Mouse (Mus musculus): ENCODE results near the gene Atp11a. TPM values are rescaled to one million over a fixed set of nuclear protein-coding genes. Genes with fewer than 3 reads are reported as not detected.

The Atp11a gene
- polyA plus RNA-seq, 1 experiment from 2014 or later: 23.3 TPM

GRCm38 (mm10) chr8:12873357-12874046 lies 116.7 kb downstream of the Atp11a start, which contains the start of gene Mcf2l:
TSS of gene Mcf2l (plus strand) at chr8:12873806.
- no peaks in the 10 kb centered on the region for H3K36me3 ChIP-seq (ENCODE audit: control insufficient read depth, insufficient read depth)
- H3K4me1 ChIP-seq (replicated peaks; ENCODE audit: control insufficient read depth, insufficient read depth, low read length): no peaks in the 10 kb centered on the region
- WGBS: 1% methylated on average over 30 of the region's 30 CpGs
- peak within 1 kb of the TSS; percentile 46 for H3K4me3 ChIP-seq (ENCODE audit: low read depth, low read length)
- no peak within 1 kb of the TSS for H3K27ac ChIP-seq (ENCODE audit: low read depth, low read length)
- H3K4me2 ChIP-seq (replicated peaks; ENCODE audit: low read depth): peak within 1 kb of the TSS; percentile 78
- TF ChIP-seq CTCF (IDR thresholded peaks at IDR 0.05; ENCODE audit: low read depth): no peak
- 0 out of 2 replicates have a peak, but pooled peaks cover 5% of the 10 kb centered on the region for H3K27me3 ChIP-seq (replicated peaks; ENCODE audit: control insufficient read depth, insufficient read depth, low read length)
- no peaks in the 10 kb centered on the region for H3K9me3 ChIP-seq (ENCODE audit: control insufficient read depth)
- no peak within 1 kb of the TSS for H3K9ac ChIP-seq (ENCODE audit: low read depth, low read length)
- peak; percentile 58 for ATAC-seq

- no peaks in the 10 kb centered on the region for H3K9me3 ChIP-seq (ENCODE audit: control insufficient read depth)
- peak; percentile 26; the same call in 1 of the 2 replicates for ATAC-seq
- H3K27ac ChIP-seq (ENCODE audit: low read depth, low read length): no peak overlapping the region
- TF ChIP-seq CTCF (IDR thresholded peaks at IDR 0.05; ENCODE audit: low read depth): no peak
- H3K27me3 ChIP-seq (replicated peaks; ENCODE audit: control insufficient read depth, insufficient read depth, low read length): 0 out of 2 replicates have a peak, but pooled peaks cover 5% of the 10 kb centered on the region
- H3K4me3 ChIP-seq (ENCODE audit: low read depth, low read length): peak overlapping the region; percentile 46
- H3K9ac ChIP-seq (ENCODE audit: low read depth, low read length): no peak overlapping the region
- WGBS: 21% methylated on average over 8 of the region's 8 CpGs
- H3K4me1 ChIP-seq (replicated peaks; ENCODE audit: control insufficient read depth, insufficient read depth, low read length): no peaks in the 10 kb centered on the region
- H3K4me2 ChIP-seq (replicated peaks; ENCODE audit: low read depth): peak overlapping the region; percentile 78
- H3K36me3 ChIP-seq (ENCODE audit: control insufficient read depth, insufficient read depth): no peaks in the 10 kb centered on the region
Measured at GRCm38 (mm10) chr8:12874194-12874791, 117.5 kb downstream of the Atp11a start.

GRCm38 (mm10) chr8:12874971-12875370 lies 118.2 kb downstream of the Atp11a start:
- H3K4me3 ChIP-seq (ENCODE audit: low read depth, low read length): no peak overlapping the region
- H3K9ac ChIP-seq (ENCODE audit: low read depth, low read length): no peak overlapping the region
- H3K27ac ChIP-seq (ENCODE audit: low read depth, low read length): no peak overlapping the region
- H3K27me3 ChIP-seq (replicated peaks; ENCODE audit: control insufficient read depth, insufficient read depth, low read length): 0 out of 2 replicates have a peak, but pooled peaks cover 5% of the 10 kb centered on the region
- H3K4me1 ChIP-seq (replicated peaks; ENCODE audit: control insufficient read depth, insufficient read depth, low read length): no peaks in the 10 kb centered on the region
- no peak overlapping the region for H3K4me2 ChIP-seq (replicated peaks; ENCODE audit: low read depth)
- ATAC-seq: no peak
- 66% methylated on average over 4 of the region's 4 CpGs for WGBS
- no peak for TF ChIP-seq CTCF (IDR thresholded peaks at IDR 0.05; ENCODE audit: low read depth)
- H3K36me3 ChIP-seq (ENCODE audit: control insufficient read depth, insufficient read depth): no peaks in the 10 kb centered on the region
- H3K9me3 ChIP-seq (ENCODE audit: control insufficient read depth): no peaks in the 10 kb centered on the region

- H3K9ac ChIP-seq (ENCODE audit: low read depth, low read length): no peak overlapping the region
- H3K4me3 ChIP-seq (ENCODE audit: low read depth, low read length): no peak overlapping the region
- no peak for ATAC-seq
- 0 out of 2 replicates have a peak, but pooled peaks cover 3% of the 10 kb centered on the region for H3K4me1 ChIP-seq (replicated peaks; ENCODE audit: control insufficient read depth, insufficient read depth, low read length)
- 0 out of 2 replicates have a peak, but pooled peaks cover 5% of the 10 kb centered on the region for H3K27me3 ChIP-seq (replicated peaks; ENCODE audit: control insufficient read depth, insufficient read depth, low read length)
- no peak for TF ChIP-seq CTCF (IDR thresholded peaks at IDR 0.05; ENCODE audit: low read depth)
- 79% methylated on average over 6 of the region's 6 CpGs for WGBS
- no peak overlapping the region for H3K27ac ChIP-seq (ENCODE audit: low read depth, low read length)
- H3K36me3 ChIP-seq (ENCODE audit: control insufficient read depth, insufficient read depth): no peaks in the 10 kb centered on the region
- H3K4me2 ChIP-seq (replicated peaks; ENCODE audit: low read depth): no peak overlapping the region
- no peaks in the 10 kb centered on the region for H3K9me3 ChIP-seq (ENCODE audit: control insufficient read depth)
Measured at GRCm38 (mm10) chr8:12877126-12877525, 120.3 kb downstream of the Atp11a start.

GRCm38 (mm10) chr8:12880163-12880562 lies 123.3 kb downstream of the Atp11a start:
- no peak for TF ChIP-seq CTCF (IDR thresholded peaks at IDR 0.05; ENCODE audit: low read depth)
- 85% methylated on average over 6 of the region's 6 CpGs for WGBS

More at GRCm38 (mm10) chr8:12880163-12880562, 123.3 kb downstream of the Atp11a start:
- H3K4me3 ChIP-seq (ENCODE audit: low read depth, low read length): no peak overlapping the region
- H3K4me2 ChIP-seq (replicated peaks; ENCODE audit: low read depth): no peak overlapping the region
- H3K9ac ChIP-seq (ENCODE audit: low read depth, low read length): no peak overlapping the region
- H3K27me3 ChIP-seq (replicated peaks; ENCODE audit: control insufficient read depth, insufficient read depth, low read length): no peaks in the 10 kb centered on the region
- H3K27ac ChIP-seq (ENCODE audit: low read depth, low read length): no peak overlapping the region
- 0 out of 2 replicates have a peak, but pooled peaks cover 5% of the 10 kb centered on the region for H3K4me1 ChIP-seq (replicated peaks; ENCODE audit: control insufficient read depth, insufficient read depth, low read length)
- H3K9me3 ChIP-seq (ENCODE audit: control insufficient read depth): no peaks in the 10 kb centered on the region
- H3K36me3 ChIP-seq (ENCODE audit: control insufficient read depth, insufficient read depth): no peaks in the 10 kb centered on the region
- ATAC-seq: no peak

All from intestine, postnatal 0 days (tissue).